In genomic region chr13:5862626-5863407, GRCm38 (mm10) we compare ENCODE assay signal across 8 mouse cellular contexts. TPM values are rescaled to one million over a fixed set of nuclear protein-coding genes. Genes with fewer than 3 reads are reported as not detected.
DNase-seq lines count a peak whose midpoint lies in the region; ATAC-seq and TF ChIP-seq lines count a peak whose summit lies in the region.

No protein-coding gene starts in this region.

- H3K9ac ChIP-seq in heart, embryonic 13.5 days = peak overlapping the region; percentile 98
- peak overlapping the region; percentile 87 for H3K9ac ChIP-seq in kidney, postnatal 0 days (ENCODE audit: low read depth, low read length)
- H3K9ac ChIP-seq in midbrain, embryonic 11.5 days (ENCODE audit: low read length) = peak overlapping the region; percentile 66

- no peaks in the 10 kb centered on the region for H3K9me3 ChIP-seq in heart, embryonic 13.5 days
- H3K9me3 ChIP-seq in kidney, postnatal 0 days (replicated peaks; ENCODE audit: low read length) = no peaks in the 10 kb centered on the region
- H3K9me3 ChIP-seq in midbrain, embryonic 11.5 days (ENCODE audit: control insufficient read depth, low read length) = no peaks in the 10 kb centered on the region

- peak overlapping the region; percentile 22; the same call in 1 of the 2 replicates for H3K27ac ChIP-seq in thymus, adult 2 months (ENCODE audit: control insufficient read depth, insufficient read depth, low read length)
- H3K27ac ChIP-seq in heart, embryonic 13.5 days (replicated peaks) = peak overlapping the region; percentile 99
- H3K27ac ChIP-seq in kidney, postnatal 0 days = peak overlapping the region; percentile 97
- no peak overlapping the region; the same call in 1 of the 2 replicates for H3K27ac ChIP-seq in midbrain, embryonic 11.5 days (ENCODE audit: low read depth, low read length)

- DNase-seq in thymus, adult 2 months = peak; percentile 19
- DNase-seq in thymus, postnatal 36 days = no peak
- DNase-seq in cerebellum, postnatal 10 days = peak; percentile 63 to 70
- peak; percentile 59 for DNase-seq in kidney, postnatal 0 days (ENCODE audit: low spot score)
- peak; percentile 94 for DNase-seq in midbrain, embryonic 11.5 days (ENCODE audit: low spot score, missing footprints)
- peak; percentile 51 for DNase-seq in testis, postnatal 10 days (ENCODE audit: low spot score)

- H3K27me3 ChIP-seq in thymus, adult 2 months (ENCODE audit: control insufficient read depth, insufficient read depth, low read length) = no peaks in the 10 kb centered on the region
- H3K27me3 ChIP-seq in heart, embryonic 13.5 days (replicated peaks) = no peaks in the 10 kb centered on the region
- H3K27me3 ChIP-seq in kidney, postnatal 0 days (ENCODE audit: insufficient read depth, low read length) = no peaks in the 10 kb centered on the region
- H3K27me3 ChIP-seq in midbrain, embryonic 11.5 days (ENCODE audit: control insufficient read depth, insufficient read depth, low read length) = no peaks in the 10 kb centered on the region

- peak overlapping the region; percentile 82 for H3K4me2 ChIP-seq in heart, embryonic 13.5 days
- H3K4me2 ChIP-seq in kidney, postnatal 0 days (ENCODE audit: low read length) = peak overlapping the region; percentile 68
- peak overlapping the region; percentile 53 for H3K4me2 ChIP-seq in midbrain, embryonic 11.5 days

- H3K36me3 ChIP-seq in thymus, adult 2 months (ENCODE audit: control insufficient read depth, insufficient read depth, low read length) = peaks cover 32% of the 10 kb centered on the region
- H3K36me3 ChIP-seq in heart, embryonic 13.5 days = peaks cover 33% of the 10 kb centered on the region
- H3K36me3 ChIP-seq in kidney, postnatal 0 days (ENCODE audit: insufficient read depth, low read length) = peaks cover 25% of the 10 kb centered on the region
- H3K36me3 ChIP-seq in midbrain, embryonic 11.5 days (ENCODE audit: control insufficient read depth, insufficient read depth, low read length) = peaks cover 16% of the 10 kb centered on the region

- no peak for ATAC-seq in heart, embryonic 13.5 days (ENCODE audit: extremely low read depth, insufficient number of reproducible peaks, low FRiP score, low TSS enrichment)
- no peak for ATAC-seq in kidney, postnatal 0 days (replicated peaks; ENCODE audit: low FRiP score, low read depth)
- no peak for ATAC-seq in midbrain, embryonic 11.5 days (ENCODE audit: low FRiP score)
- ATAC-seq in activated CD4-positive, CD25-positive, alpha-beta regulatory T cell, adult 4 months = no peak

- no peak for TF ChIP-seq POLR2A in thymus, adult 2 months (IDR thresholded peaks at IDR 0.05; ENCODE audit: control insufficient read depth, extremely low read depth, insufficient read depth, low read length, poor library complexity)

- peak overlapping the region; percentile 75 for H3K4me3 ChIP-seq in thymus, adult 2 months (ENCODE audit: control insufficient read depth, insufficient read depth, low read length)
- peak overlapping the region; percentile 81 for H3K4me3 ChIP-seq in heart, embryonic 13.5 days
- peak overlapping the region; percentile 90 for H3K4me3 ChIP-seq in kidney, postnatal 0 days (replicated peaks; ENCODE audit: low read depth, low read length)
- H3K4me3 ChIP-seq in midbrain, embryonic 11.5 days (ENCODE audit: low read depth, low read length) = peak overlapping the region; percentile 70

- H3K4me1 ChIP-seq in thymus, adult 2 months (replicated peaks; ENCODE audit: control insufficient read depth, insufficient read depth, low read length) = peaks cover 11% of the 10 kb centered on the region
- peaks cover 39% of the 10 kb centered on the region for H3K4me1 ChIP-seq in heart, embryonic 13.5 days
- H3K4me1 ChIP-seq in kidney, postnatal 0 days (replicated peaks; ENCODE audit: insufficient read depth, low read length) = 0 out of 2 replicates have a peak, but pooled peaks cover 4% of the 10 kb centered on the region
- peaks cover 2% of the 10 kb centered on the region; the same call in 1 of the 2 replicates for H3K4me1 ChIP-seq in midbrain, embryonic 11.5 days (ENCODE audit: control insufficient read depth, insufficient read depth, low read length)

- no peak for TF ChIP-seq CTCF in thymus, adult 2 months (IDR thresholded peaks at IDR 0.05; ENCODE audit: borderline replicate concordance, control insufficient read depth, extremely low read depth, insufficient read depth, low read length, poor library complexity)
- TF ChIP-seq CTCF in kidney, postnatal 0 days (IDR thresholded peaks at IDR 0.05; ENCODE audit: low read depth) = no peak

- 5% methylated on average over 16 of the region's 16 CpGs for WGBS in thymus, adult 2 months
- WGBS in heart, embryonic 13.5 days = 2% methylated on average over 16 of the region's 16 CpGs
- 2% methylated on average over 16 of the region's 16 CpGs for WGBS in kidney, postnatal 0 days
- WGBS in midbrain, embryonic 11.5 days = 8% methylated on average over 16 of the region's 16 CpGs

RNA-seq across cellular contexts. Expression of gene Klf6, which starts 1.5 kb away (rescaled TPM):
- polyA plus RNA-seq in thymus, adult 2 months (2012; rRNA removed) = 21.8 and 23.0 TPM in 2 replicates
- polyA plus RNA-seq in heart, embryonic 13.5 days (2015; fragmentation: Nextera tagmentation; extraction: Ambion mirVana) = 63.8 and 64.3 TPM in 2 replicates
- polyA plus RNA-seq in kidney, postnatal 0 days (2015; fragmentation: Nextera tagmentation; extraction: Ambion mirVana) = 50.3 and 62.0 TPM in 2 replicates
- 54.6 and 59.5 TPM in 2 replicates for polyA plus RNA-seq in midbrain, embryonic 11.5 days (2014; fragmentation: Nextera tagmentation; extraction: Ambion mirVana)
- polyA plus RNA-seq in activated CD4-positive, CD25-positive, alpha-beta regulatory T cell, adult 4 months (2017; shearing (Covaris generic)) = 100 to 1,000 TPM; 111 to 134 TPM

Comparison
In these comparisons a context has a peak if more than half of its experiments do, and no peak if none do; other contexts are left out.
1. DNase-seq: peak in thymus, adult 2 months (single experiment), cerebellum, postnatal 10 days (2 of 2), kidney, postnatal 0 days (single experiment), midbrain, embryonic 11.5 days (single experiment) and testis, postnatal 10 days (single experiment); none in thymus, postnatal 36 days (0 of 2).
2. Peak in every context shown above with its lines, with median percentiles within 50 percentile points of each other: H3K4me3 ChIP-seq, H3K4me2 ChIP-seq and H3K9ac ChIP-seq.